Mouse (Mus musculus) G1E (cell line): Measurements from ENCODE around the gene Bahcc1. TPM values are rescaled to one million over a fixed set of nuclear protein-coding genes. Genes with fewer than 3 reads are reported as not detected.

Source experiments
- ATAC-seq: 2 replicates; pipeline ENCODE4 v1.8.0; 2016; ENCODE audit warnings: mild to moderate bottlenecking; ENCODE audit not compliant: insufficient number of reproducible peaks, poor library complexity, low FRiP score, severe bottlenecking; ENCODE audit errors: extremely low read depth
- DNase-seq: peaks from one replicate; pipeline ENCODE4 v3.0.0; 2012; ENCODE audit warnings: low spot score
- H3K27me3 ChIP-seq: 2 replicates; pipeline ENCODE4 v1.6.1; 2012; ENCODE audit warnings: mild to moderate bottlenecking, low read length, inconsistent platforms; ENCODE audit not compliant: insufficient read depth
- H3K36me3 ChIP-seq: replicated peaks from 2 replicates; pipeline ENCODE3; 2012; ENCODE audit warnings: mild to moderate bottlenecking, inconsistent platforms
- H3K4me1 ChIP-seq: 2 replicates; pipeline ENCODE4 v1.6.1; 2012; ENCODE audit warnings: low read depth, low read length, inconsistent platforms, mixed read lengths; ENCODE audit not compliant: insufficient read depth
- H3K4me3 ChIP-seq: 2 replicates; pipeline ENCODE4 v1.5.1; 2012; ENCODE audit warnings: low read depth, mild to moderate bottlenecking, inconsistent platforms, low read length, moderate library complexity, mixed read lengths
- H3K9me3 ChIP-seq: replicated peaks from 2 replicates; pipeline ENCODE4 v1.6.1; 2012; ENCODE audit warnings: inconsistent platforms
- CTCF ChIP-seq: IDR thresholded peaks from 2 replicates; pipeline ENCODE4 v1.5.1; 2012; ENCODE audit warnings: low read depth, low read length, inconsistent platforms, mixed read lengths
- GATA1 ChIP-seq: IDR thresholded peaks from 2 replicates; pipeline ENCODE4 v1.6.1; 2012; ENCODE audit warnings: borderline replicate concordance, low read length, inconsistent platforms, mixed read lengths
- GATA2 ChIP-seq: IDR thresholded peaks from 2 replicates; pipeline ENCODE4 v1.6.1; 2012; ENCODE audit warnings: low read depth, low read length, inconsistent platforms, borderline replicate concordance
- POLR2AphosphoS5 ChIP-seq: IDR thresholded peaks from 2 replicates; pipeline ENCODE4 v1.6.1; 2012; ENCODE audit warnings: low read depth, low read length, inconsistent platforms; ENCODE audit not compliant: insufficient replicate concordance
- TAL1 ChIP-seq: conservative IDR thresholded peaks from 2 replicates; pipeline ENCODE4 v1.6.1; 2012; ENCODE audit warnings: low read depth, low read length, inconsistent platforms, mixed read lengths
- polyA plus RNA-seq: library from polyadenylated mRNA; stranded (reverse); fragments of >175 nt; gene quantifications from 2 replicates; pipeline ENCODE4 v1.2.3, GENCODE M21; 2012
- total RNA-seq, 2 experiments: library from RNA; stranded (forward) in 1 of 2; stranded (reverse) in 1 of 2; fragments of 200-1000 nt in 1 of 2; fragments of >200 nt in 1 of 2; fragmentation: Nextera tagmentation in 1 of 2; gene quantifications; 2 replicates each; pipeline ENCODE4 v1.2.3; 2014 to 2017

Bahcc1 gene
- total and polyA plus RNA-seq, 3 experiments, result 0.05 to 0.50 TPM; not detected in 1

GRCm38 (mm10) chr11:120268195-120268967 is 35.6 kb downstream of the Bahcc1 start:
- DNase-seq (no peak), ATAC-seq (no peak)
- TF ChIP-seq GATA2 (no peak), GATA1 (no peak), TAL1 (no peak)
- no peak overlapping the region for H3K4me3 ChIP-seq
- H3K4me1 ChIP-seq, result no peaks in the 10 kb centered on the region; the same call in 1 of the 2 replicates
- no peaks in the 10 kb centered on the region for H3K36me3 ChIP-seq
- H3K27me3 ChIP-seq, result peaks cover 42% of the 10 kb centered on the region
- H3K9me3 ChIP-seq, result no peaks in the 10 kb centered on the region

- H3K4me1 ChIP-seq, result no peaks in the 10 kb centered on the region; the same call in 1 of the 2 replicates
- no peak overlapping the region for H3K4me3 ChIP-seq
- ATAC-seq (no peak), DNase-seq (no peak)
- no peaks in the 10 kb centered on the region for H3K36me3 ChIP-seq
- peaks cover 42% of the 10 kb centered on the region for H3K27me3 ChIP-seq
- no peaks in the 10 kb centered on the region for H3K9me3 ChIP-seq
- TF ChIP-seq POLR2AphosphoS5 (no peak), GATA1 (no peak), GATA2 (no peak), TAL1 (no peak), CTCF (no peak)
Observed at GRCm38 (mm10) chr11:120269007-120269406, 36.3 kb downstream of the Bahcc1 start.

GRCm38 (mm10) chr11:120269498-120270104 is 36.9 kb downstream of the Bahcc1 start:
- TF ChIP-seq POLR2AphosphoS5, result no peak
- no peak for TF ChIP-seq TAL1
- ATAC-seq, result no peak

GRCm38 (mm10) chr11:120279335-120279734 is 46.6 kb downstream of the Bahcc1 start:
- peaks cover 59% of the 10 kb centered on the region for H3K27me3 ChIP-seq
- TF ChIP-seq POLR2AphosphoS5 (no peak), TAL1 (no peak), GATA2 (no peak), GATA1 (no peak), CTCF (no peak)
- H3K36me3 ChIP-seq, result no peaks in the 10 kb centered on the region
- no peak overlapping the region for H3K4me3 ChIP-seq
- H3K9me3 ChIP-seq, result no peaks in the 10 kb centered on the region
- DNase-seq, result no peak
- H3K4me1 ChIP-seq, result no peaks in the 10 kb centered on the region
- ATAC-seq, result no peak

More at GRCm38 (mm10) chr11:120269498-120270104, 36.9 kb downstream of the Bahcc1 start:
- no peaks in the 10 kb centered on the region; the same call in 1 of the 2 replicates for H3K4me1 ChIP-seq
- peaks cover 42% of the 10 kb centered on the region for H3K27me3 ChIP-seq
- H3K36me3 ChIP-seq, result no peaks in the 10 kb centered on the region
- H3K9me3 ChIP-seq, result no peaks in the 10 kb centered on the region
- no peak overlapping the region for H3K4me3 ChIP-seq
- DNase-seq, result no peak

GRCm38 (mm10) chr11:120280281-120280773 is 47.6 kb downstream of the Bahcc1 start:
- Histone ChIP-seq H3K27me3 (peaks cover 60% of the 10 kb centered on the region), H3K4me3 (no peak overlapping the region), H3K4me1 (no peaks in the 10 kb centered on the region), H3K9me3 (no peaks in the 10 kb centered on the region), H3K36me3 (no peaks in the 10 kb centered on the region)
- DNase-seq (peak; percentile 23), ATAC-seq (no peak)
- TF ChIP-seq GATA1 (no peak), GATA2 (no peak), CTCF (no peak), TAL1 (no peak), POLR2AphosphoS5 (no peak)

- no peak for TF ChIP-seq GATA2
- no peak for TF ChIP-seq POLR2AphosphoS5
- no peak for TF ChIP-seq GATA1
- TF ChIP-seq CTCF, result no peak
- TF ChIP-seq TAL1, result no peak
- Histone ChIP-seq H3K36me3 (no peaks in the 10 kb centered on the region), H3K4me1 (no peaks in the 10 kb centered on the region), H3K4me3 (no peak overlapping the region), H3K27me3 (peaks cover 58% of the 10 kb centered on the region), H3K9me3 (no peaks in the 10 kb centered on the region)
- ATAC-seq, result no peak
- DNase-seq, result no peak
Observed at GRCm38 (mm10) chr11:120280774-120281173, 48.0 kb downstream of the Bahcc1 start.
